Mouse (Mus musculus) liver, embryonic 14.5 days (tissue): ENCODE measurements around the gene Fbxl4. TPM values are rescaled to one million over a fixed set of nuclear protein-coding genes. Genes with fewer than 3 reads are reported as not detected.

Experiments
- ATAC-seq: fragments of 200-750 bp; cut with Nextera tagmentation; 2 replicates; pipeline ENCODE4 v1.8.0; 2017; ENCODE audit warnings: moderate number of reproducible peaks, mild to moderate bottlenecking, moderate library complexity; ENCODE audit not compliant: insufficient read depth
- DNase-seq, 3 experiments: peaks; one replicate each; pipeline ENCODE4 v3.0.0-alpha.2; 2012 to 2013; ENCODE audit warnings: low read depth in 3 of 3, low spot score in 3 of 3
- H3K27ac ChIP-seq: fragments of 300-500 bp; sonication (generic); 2 replicates; pipeline ENCODE4 v1.5.1; 2014; ENCODE audit warnings: moderate library complexity, mild to moderate bottlenecking, control low read depth, inconsistent platforms
- H3K27me3 ChIP-seq: fragments of 300-500 bp; sonication (generic); 2 replicates; pipeline ENCODE4 v1.6.1; 2014; ENCODE audit warnings: mild to moderate bottlenecking, low read length, moderate library complexity; ENCODE audit not compliant: control insufficient read depth, insufficient read depth
- H3K36me3 ChIP-seq: fragments of 300-500 bp; sonication (generic); replicated peaks from 2 replicates; pipeline ENCODE4 v1.6.1; 2014; ENCODE audit warnings: low read depth; ENCODE audit not compliant: control insufficient read depth, insufficient read depth
- H3K4me1 ChIP-seq, 2 experiments: fragments of 200-500 bp in 1 of 2; fragments of 300-500 bp in 1 of 2; sonication (generic) in 1 of 2; replicated peaks; 2 replicates each; pipeline ENCODE4 v1.6.1; 2012 to 2014; ENCODE audit warnings: antibody characterized with exemption in 1 of 2, inconsistent platforms in 1 of 2, low read length in 1 of 2; ENCODE audit not compliant: control insufficient read depth in 2 of 2, insufficient read depth in 2 of 2
- H3K4me2 ChIP-seq: fragments of 300-500 bp; sonication (generic); 2 replicates; pipeline ENCODE4 v1.6.1; 2014; ENCODE audit warnings: low read depth, mild to moderate bottlenecking, control low read depth, moderate library complexity
- H3K4me3 ChIP-seq, 2 experiments: fragments of 200-500 bp in 1 of 2; fragments of 300-500 bp in 1 of 2; sonication (generic) in 1 of 2; 2 replicates each; pipeline ENCODE4 v1.5.1; 2012 to 2014; ENCODE audit warnings: low read depth in 2 of 2, low read length in 2 of 2, mild to moderate bottlenecking in 2 of 2, control low read depth in 1 of 2, inconsistent platforms in 1 of 2, moderate library complexity in 1 of 2; ENCODE audit not compliant: insufficient read depth in 1 of 2
- H3K9ac ChIP-seq: fragments of 300-500 bp; sonication (generic); replicated peaks from 2 replicates; pipeline ENCODE4 v1.6.1; 2014; ENCODE audit warnings: mild to moderate bottlenecking, control low read depth, moderate library complexity
- H3K9me3 ChIP-seq: fragments of 300-500 bp; sonication (generic); 2 replicates; pipeline ENCODE4 v1.6.1; 2016; ENCODE audit warnings: low read length, mixed read lengths; ENCODE audit not compliant: control insufficient read depth
- CTCF ChIP-seq: IDR thresholded peaks from 2 replicates; pipeline ENCODE4 v1.5.1; 2016; ENCODE audit warnings: antibody characterized with exemption, low read depth, control low read depth
- EP300 ChIP-seq: IDR thresholded peaks from 2 replicates; pipeline ENCODE4 v1.6.1; 2016; ENCODE audit warnings: antibody characterized with exemption, low read depth
- WGBS: fragments of 180-500 bp; shearing (Covaris S2); extraction: QIAGEN DNeasy Blood & Tissue Kit; methylation state at CpG from one replicate; pipeline ENCODE4 v1.1.7; 2014; ENCODE audit not compliant: insufficient replicate concordance; 5-methylcytosine and 5-hydroxymethylcytosine counted together
- polyA plus RNA-seq, 2 experiments: library from polyadenylated mRNA; depleted of rRNA in 1 of 2; stranded (reverse) in 1 of 2; unstranded in 1 of 2; fragments of >200 nt; fragmentation: Nextera tagmentation in 1 of 2; extraction: Ambion mirVana in 1 of 2; gene quantifications; 2 replicates each; pipeline versions ENCODE4 v1.2.1 to v1.2.3; 2012 to 2014

Fbxl4 gene
- polyA plus RNA-seq, 2 experiments = 3.9 to 4.6 TPM

GRCm38 (mm10) chr4:22402032-22402431, 44.7 kb downstream of the Fbxl4 start:
- WGBS = 43% methylated on average over 3 of the region's 3 CpGs
- DNase-seq = no peak
- ATAC-seq = no peak
- H3K36me3 ChIP-seq = no peaks in the 10 kb centered on the region
- H3K9ac ChIP-seq = no peak overlapping the region
- no peak overlapping the region for H3K27ac ChIP-seq
- H3K27me3 ChIP-seq = no peaks in the 10 kb centered on the region
- H3K4me1 ChIP-seq = no peaks in the 10 kb centered on the region
- no peaks in the 10 kb centered on the region for H3K9me3 ChIP-seq
- H3K4me2 ChIP-seq = no peak overlapping the region
- TF ChIP-seq EP300 = no peak
- TF ChIP-seq CTCF = no peak
- H3K4me3 ChIP-seq = no peak overlapping the region

GRCm38 (mm10) chr4:22402930-22403329, 45.6 kb downstream of the Fbxl4 start:
- Histone ChIP-seq H3K9ac (no peak overlapping the region), H3K4me2 (no peak overlapping the region), H3K4me3 (no peak overlapping the region), H3K27ac (no peak overlapping the region), H3K27me3 (no peaks in the 10 kb centered on the region), H3K9me3 (no peaks in the 10 kb centered on the region), H3K4me1 (no peaks in the 10 kb centered on the region), H3K36me3 (no peaks in the 10 kb centered on the region)
- 80% methylated on average over 10 of the region's 10 CpGs for WGBS
- DNase-seq = no peak
- ATAC-seq = no peak
- TF ChIP-seq EP300 (no peak), CTCF (no peak)

GRCm38 (mm10) chr4:22420627-22421026, 63.3 kb downstream of the Fbxl4 start:
- Histone ChIP-seq H3K9ac (no peak overlapping the region), H3K36me3 (no peaks in the 10 kb centered on the region), H3K9me3 (no peaks in the 10 kb centered on the region), H3K27ac (no peak overlapping the region), H3K4me3 (no peak overlapping the region), H3K4me2 (no peak overlapping the region), H3K27me3 (no peaks in the 10 kb centered on the region), H3K4me1 (no peaks in the 10 kb centered on the region)
- ATAC-seq (no peak), DNase-seq (no peak)
- 59% methylated on average over 2 of the region's 2 CpGs for WGBS
- TF ChIP-seq CTCF (no peak), EP300 (no peak)

GRCm38 (mm10) chr4:22422400-22422799, 65.1 kb downstream of the Fbxl4 start:
- 65% methylated on average over 4 of the region's 4 CpGs for whole genome bisulfite sequencing
- Histone ChIP-seq H3K9ac (no peak overlapping the region), H3K4me2 (no peak overlapping the region), H3K27ac (no peak overlapping the region), H3K27me3 (no peaks in the 10 kb centered on the region), H3K4me1 (no peaks in the 10 kb centered on the region), H3K4me3 (no peak overlapping the region), H3K36me3 (no peaks in the 10 kb centered on the region), H3K9me3 (no peaks in the 10 kb centered on the region)
- DNase-seq (no peak), ATAC-seq (no peak)
- TF ChIP-seq EP300 = no peak
- no peak for TF ChIP-seq CTCF

GRCm38 (mm10) chr4:22428150-22428549, 70.8 kb downstream of the Fbxl4 start:
- Histone ChIP-seq H3K9ac (no peak overlapping the region), H3K9me3 (no peaks in the 10 kb centered on the region), H3K27ac (no peak overlapping the region), H3K4me2 (no peak overlapping the region), H3K4me3 (no peak overlapping the region), H3K4me1 (no peaks in the 10 kb centered on the region), H3K36me3 (no peaks in the 10 kb centered on the region), H3K27me3 (no peaks in the 10 kb centered on the region)
- DNase-seq (no peak), ATAC-seq (no peak)
- 60% methylated on average over 3 of the region's 3 CpGs for WGBS
- no peak for TF ChIP-seq EP300
- TF ChIP-seq CTCF = no peak

GRCm38 (mm10) chr4:22469575-22469974, 112.2 kb downstream of the Fbxl4 start:
- WGBS = 53% methylated on average over 1 of the region's 1 CpGs
- no peaks in the 10 kb centered on the region for H3K36me3 ChIP-seq
- H3K9ac ChIP-seq = no peak overlapping the region
- H3K27me3 ChIP-seq = no peaks in the 10 kb centered on the region
- ATAC-seq (no peak), DNase-seq (no peak)
- no peak overlapping the region for H3K4me3 ChIP-seq
- H3K27ac ChIP-seq = no peak overlapping the region
- no peak for TF ChIP-seq EP300
- no peak for TF ChIP-seq CTCF
- no peaks in the 10 kb centered on the region for H3K9me3 ChIP-seq
- no peaks in the 10 kb centered on the region for H3K4me1 ChIP-seq
- H3K4me2 ChIP-seq = no peak overlapping the region
